Mouse (Mus musculus) left cerebral cortex, postnatal 14 days (tissue): ENCODE data around the gene 9330182L06Rik. TPM values are rescaled to one million over a fixed set of nuclear protein-coding genes. Genes with fewer than 3 reads are reported as not detected.

ENCODE experiments used
- DNase-seq, 2 experiments: peaks; one replicate each; pipeline ENCODE4 v3.0.0; 2021 to 2022; ENCODE audit warnings: low spot score in 2 of 2, mixed read lengths in 1 of 2
- intact Hi-C: fragments of 180-260 bp; cut with DNase I; formaldehyde crosslinking; loops from one replicate; pipeline ENCODE4 v1.15.1; 2025
- microRNA-seq, 2 experiments: library from miRNA; unstranded; fragments of <30 nt; microRNA quantifications; one replicate each; pipeline ENCODE4 v1.2.0; 2022
- total RNA-seq, 2 experiments: library from RNA; stranded (reverse); gene quantifications; 2 replicates each; pipeline ENCODE4 v1.2.3; 2021

9330182L06Rik gene
- total RNA-seq, 2 experiments from 2014 or later: 36.9 to 37.4 TPM

DNA sequence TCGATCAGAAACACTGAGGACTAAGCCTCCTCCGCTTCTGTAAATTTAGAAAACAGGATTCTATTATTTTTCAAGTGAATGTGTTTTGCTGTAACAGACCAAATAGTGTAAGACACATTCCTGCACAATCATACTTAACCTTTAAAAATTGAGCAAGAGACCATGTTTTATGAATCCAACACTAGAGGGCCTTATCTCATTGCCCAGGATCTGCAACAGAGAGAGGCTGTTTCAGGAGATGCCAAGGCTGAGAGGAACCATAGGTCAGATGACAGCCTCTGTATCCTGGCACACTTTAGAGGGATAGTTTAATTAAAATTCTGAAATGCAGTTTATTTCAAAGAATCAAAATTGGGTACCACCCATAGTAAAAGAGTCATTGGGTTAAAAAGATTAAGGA is 187.4 kb downstream of the 9330182L06Rik start:
- DNase-seq: peak in 1 of 2 experiments; percentile 25
- intact Hi-C loops: no loop called here

DNA sequence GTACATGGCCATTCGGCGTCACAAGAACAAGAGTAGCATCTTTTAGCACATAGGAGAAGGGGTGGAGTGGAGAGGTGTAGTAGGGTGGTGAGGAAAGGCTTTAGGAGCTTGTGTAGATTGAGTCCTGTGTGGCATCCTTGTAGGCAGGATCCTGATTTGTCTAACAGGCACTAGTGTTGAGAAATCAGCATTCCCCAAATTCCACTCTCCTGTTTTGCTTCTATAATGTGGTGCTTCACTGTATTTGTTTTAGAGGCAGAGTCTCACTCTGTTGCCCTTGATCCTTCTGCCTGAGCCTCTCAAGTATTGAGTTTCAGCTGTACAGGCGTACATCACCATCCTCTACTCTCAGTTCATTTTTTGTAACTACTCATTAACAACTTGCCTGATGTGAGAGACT is 211.7 kb downstream of the 9330182L06Rik start:
- no peak for DNase-seq
- intact Hi-C loops: no loop called here

DNA sequence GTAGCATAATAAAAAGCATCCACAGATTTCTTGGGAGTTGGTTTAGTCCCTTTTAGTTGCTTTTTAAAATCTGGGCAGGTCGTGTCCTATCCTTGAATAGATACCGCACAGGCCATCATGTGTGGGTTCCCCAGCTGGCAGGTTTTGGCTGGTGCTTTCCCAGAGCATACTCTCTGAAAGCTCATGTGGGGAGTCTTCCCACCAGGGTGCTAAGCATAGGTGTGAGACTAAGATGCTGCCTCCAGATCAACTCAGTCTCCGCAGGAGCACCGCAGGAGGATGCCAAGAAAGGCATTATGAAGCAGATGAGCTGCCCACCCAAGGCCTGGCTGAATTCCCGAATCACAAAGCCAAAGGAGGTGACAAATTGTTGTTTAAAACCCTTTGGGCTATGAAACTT is 229.5 kb downstream of the 9330182L06Rik start:
- DNase-seq: peak; percentile 42 to 58
- intact Hi-C loops: no loop called here

DNA sequence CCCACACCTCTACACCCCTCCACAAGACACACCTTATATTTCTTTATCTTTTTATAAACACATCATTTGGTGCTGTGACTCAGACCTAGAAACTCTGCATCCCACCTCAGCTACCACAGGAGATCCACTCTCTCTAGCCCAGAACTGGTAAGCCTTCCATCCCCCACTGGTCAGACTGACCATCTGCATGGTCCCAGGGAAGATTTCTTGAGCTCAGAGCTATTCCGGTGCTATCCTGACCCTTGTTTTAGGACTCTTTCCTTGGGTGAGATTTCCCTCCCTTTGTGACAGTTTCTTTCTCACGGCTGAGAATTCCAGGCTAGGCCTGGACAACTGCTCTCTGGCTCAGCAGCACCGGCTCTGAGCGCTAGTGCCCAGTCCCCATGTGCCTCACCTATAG is 231.3 kb downstream of the 9330182L06Rik start:
- DNase-seq: no peak
- intact Hi-C loops: no loop called here

DNA sequence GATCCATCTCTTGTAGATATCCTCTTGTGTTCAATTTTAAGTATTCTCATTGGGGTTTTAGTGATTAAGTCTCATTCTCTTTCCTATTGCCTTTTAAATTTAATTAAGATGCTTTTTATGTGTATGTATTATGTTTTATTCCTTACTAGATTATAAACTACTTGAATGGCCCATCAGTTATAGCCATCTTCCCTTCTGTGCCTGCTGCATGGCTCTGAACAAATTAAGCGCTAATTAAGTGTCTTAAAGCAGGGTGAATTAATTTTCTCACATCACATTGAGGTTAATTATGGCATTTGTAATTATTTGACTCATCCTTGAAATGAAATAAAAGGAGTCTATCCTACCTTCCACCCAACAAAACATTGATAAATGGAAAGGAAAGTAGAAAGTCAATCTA is 245.1 kb downstream of the 9330182L06Rik start:
- no peak for DNase-seq
- intact Hi-C loops: no loop called here

DNA sequence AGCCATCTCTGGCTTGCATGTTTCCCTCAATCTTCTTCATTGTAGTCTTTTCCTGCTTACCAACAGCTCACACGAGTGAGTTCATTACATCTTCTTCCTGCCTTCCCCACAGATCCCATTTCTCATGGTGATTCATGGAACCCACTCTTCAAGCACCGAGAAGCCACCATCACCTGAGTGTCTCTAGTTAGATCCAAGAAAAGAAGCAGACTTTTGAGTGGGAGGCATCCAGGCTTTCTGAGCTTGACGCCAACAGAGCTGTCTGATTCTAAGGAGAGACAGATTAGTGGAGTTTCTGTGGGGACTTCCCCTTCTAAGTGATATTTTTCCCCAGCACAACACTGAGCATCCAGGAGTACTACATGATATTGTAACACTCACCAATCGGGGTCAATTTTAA is 259.6 kb downstream of the 9330182L06Rik start:
- intact Hi-C loops: no loop called here

More for the DNA sequence above, 259.6 kb downstream of the 9330182L06Rik start:
- peak in 1 of 2 experiments; percentile 25 for DNase-seq

Small RNAs within 50 kb of the gene (microRNA-seq; reads per million reads assigned to microRNA genes)
- 5.3 to 5.4 reads per million in 2 experiments for gene Mir879

Other genes starting within 250 kb of the 9330182L06Rik start
- gene Tmem243, start 165.4 kb upstream of the 9330182L06Rik start, total RNA-seq: 10 to 100 TPM in 1 of 2 experiments, 1 to 10 TPM in 1; 9.4 to 10.1 TPM
- 10 to 100 TPM; 46.5 to 51.2 TPM for gene Dmtf1, start 104.3 kb upstream of the 9330182L06Rik start, total RNA-seq